Mouse (Mus musculus) spleen, postnatal 36 days (tissue): ENCODE measurements around the gene Cuedc2.

Experiments
- DNase-seq, 2 experiments: peaks; one replicate each; pipeline ENCODE4 v3.0.0; 2022; ENCODE audit warnings: low spot score in 2 of 2, mixed read lengths in 1 of 2

The Cuedc2 gene

GRCm38 (mm10) chr19:46306751-46307289 is 31.7 kb downstream of the Cuedc2 start:
- DNase-seq: no peak

GRCm38 (mm10) chr19:46306268-46306610 is 32.3 kb downstream of the Cuedc2 start:
- DNase-seq: no peak

GRCm38 (mm10) chr19:46305432-46306267 is 32.9 kb downstream of the Cuedc2 start:
- peak; percentile 91 to 92 for DNase-seq

GRCm38 (mm10) chr19:46304908-46305333 is 33.6 kb downstream of the Cuedc2 start:
- no peak for DNase-seq

DNA sequence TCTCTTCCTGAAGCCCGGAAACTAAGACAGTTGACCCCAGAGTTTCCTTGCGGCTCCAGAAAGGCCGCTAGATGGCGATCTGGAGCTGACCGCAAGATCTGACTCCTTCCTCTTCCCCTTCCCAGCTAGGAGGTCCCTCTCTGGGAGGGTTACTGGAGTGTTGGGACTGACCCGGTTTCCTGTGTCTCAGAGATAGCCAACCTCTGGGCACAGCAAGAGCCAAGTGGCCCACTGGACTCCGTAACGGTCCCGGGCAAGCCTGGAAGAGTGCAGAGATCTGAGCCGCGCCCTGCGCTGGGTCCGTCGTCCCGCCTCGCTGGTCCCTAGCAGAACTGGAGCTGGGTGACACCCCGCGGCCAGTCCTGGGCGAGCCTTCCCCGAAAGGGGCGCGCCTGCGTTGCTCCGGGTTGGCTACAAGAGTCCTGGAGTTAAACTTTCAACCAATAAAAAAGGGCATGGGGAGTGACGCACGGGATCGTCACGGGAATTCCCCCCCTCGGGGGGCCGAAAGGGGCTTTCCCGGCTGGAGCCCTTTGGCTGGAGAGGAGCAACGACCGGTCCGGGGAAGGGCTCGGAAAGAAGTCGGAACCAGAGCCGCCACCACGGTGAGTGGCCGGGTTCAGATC is 34.2 kb downstream of the Cuedc2 start, which contains the start of gene Nfkb2:
Gene Nfkb2, plus strand, starts transcription at position 105 of the 626 bp plus-strand sequence.
- DNase-seq: peak; percentile 97

GRCm38 (mm10) chr19:46303251-46304215 is 35.0 kb downstream of the Cuedc2 start:
- DNase-seq: no peak

GRCm38 (mm10) chr19:46302551-46302950 is 36.0 kb downstream of the Cuedc2 start:
- no peak for DNase-seq

GRCm38 (mm10) chr19:46300294-46301045 is 38.0 kb downstream of the Cuedc2 start:
- DNase-seq: no peak

- DNase-seq: no peak
These were observed 41.6 kb downstream of the Cuedc2 start for GRCm38 (mm10) chr19:46296938-46297337.

DNA sequence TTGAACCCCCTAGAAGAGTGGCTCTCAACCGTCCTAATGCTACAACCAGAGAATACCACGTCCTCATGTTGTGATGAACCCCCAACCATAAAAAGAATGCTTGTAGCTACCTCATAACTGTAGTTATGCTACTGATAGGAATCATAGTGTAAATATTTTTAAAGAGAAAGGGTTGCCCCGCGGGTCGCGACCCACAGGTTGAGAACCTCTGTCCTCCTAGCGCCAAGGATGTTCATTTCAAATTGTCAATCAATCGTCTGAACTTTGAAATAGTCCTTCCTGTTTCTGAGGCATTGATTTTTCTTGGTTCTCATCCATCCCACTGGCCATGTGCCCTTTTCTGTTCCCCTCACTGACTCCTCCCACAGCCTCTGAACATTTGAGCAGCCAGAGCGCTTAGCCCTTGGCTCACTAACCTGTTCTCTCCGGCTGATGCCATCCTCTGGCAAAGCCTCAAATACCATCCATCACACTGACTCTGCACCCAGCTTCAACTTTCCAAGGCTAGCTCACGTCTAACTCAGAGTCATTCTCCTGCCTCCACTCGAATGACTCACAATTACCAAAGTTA is 47.9 kb downstream of the Cuedc2 start:
- DNase-seq: no peak

GRCm38 (mm10) chr19:46287566-46287965 is 50.9 kb downstream of the Cuedc2 start:
- no peak for DNase-seq

- no peak for DNase-seq
These were observed 51.6 kb downstream of the Cuedc2 start for GRCm38 (mm10) chr19:46286926-46287325.

DNA sequence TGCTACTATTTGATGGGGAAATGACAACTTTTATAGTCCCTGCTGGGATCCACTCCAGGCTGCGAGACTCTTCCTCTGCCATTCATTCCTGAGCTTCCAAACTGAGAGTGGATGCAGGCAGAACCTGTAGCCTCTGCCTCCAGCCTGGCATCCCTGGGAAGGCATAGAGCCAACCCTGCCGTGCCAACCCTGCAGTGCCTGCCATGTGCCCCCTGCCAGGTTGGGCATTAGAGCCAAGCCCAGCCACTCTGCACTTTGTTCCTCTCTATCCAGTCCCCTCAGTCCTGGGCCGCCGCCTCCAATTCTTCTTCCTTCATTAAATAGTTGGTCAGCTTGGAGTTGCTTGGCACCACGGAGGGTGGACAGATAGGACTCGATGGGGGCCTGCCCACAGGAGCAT is 52.5 kb downstream of the Cuedc2 start:
- DNase-seq: no peak

GRCm38 (mm10) chr19:46285631-46286030 is 52.9 kb downstream of the Cuedc2 start:
- no peak for DNase-seq

- no peak for DNase-seq
These were observed 53.8 kb downstream of the Cuedc2 start for GRCm38 (mm10) chr19:46284686-46285085.

DNA sequence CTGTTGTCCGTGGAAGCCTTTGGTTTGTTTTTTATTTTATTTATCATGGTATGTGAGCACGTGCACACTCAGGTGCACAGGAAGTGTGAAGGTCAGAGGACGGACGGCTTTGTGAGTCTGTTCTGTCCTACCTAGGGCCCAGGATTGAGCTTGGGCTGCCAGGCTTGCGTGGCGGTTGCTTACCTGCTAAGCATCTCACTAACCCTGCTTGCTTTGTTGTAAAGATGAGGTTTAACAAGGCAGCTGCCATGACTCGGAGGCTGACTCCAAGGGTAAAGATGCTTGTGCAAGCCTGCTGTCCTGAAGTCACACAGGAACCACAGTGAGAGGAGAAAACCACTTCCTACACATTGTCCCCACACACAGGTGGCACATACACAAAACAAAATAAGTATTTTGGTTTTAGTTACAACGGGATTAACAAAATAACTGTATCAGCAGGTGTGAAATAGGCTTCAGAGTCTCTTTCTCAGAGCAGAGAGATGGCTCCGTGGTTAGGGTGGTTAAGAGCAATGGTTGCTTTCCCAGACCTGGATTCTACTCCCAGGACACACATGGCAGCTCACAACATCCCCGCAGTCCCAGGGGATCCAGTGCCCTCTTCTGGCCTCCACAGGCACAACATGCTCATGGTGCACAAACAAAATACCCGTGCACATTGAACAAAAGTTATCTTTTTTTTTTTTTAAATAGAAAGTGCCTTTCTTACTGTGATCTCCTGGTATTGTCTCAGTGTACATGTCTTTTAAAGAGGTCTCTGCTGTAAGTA is 56.2 kb downstream of the Cuedc2 start:
- DNase-seq: no peak
